Mouse (Mus musculus) hematopoietic stem cell, adult 5-6 weeks (primary cell): ENCODE data around the gene Rmnd5b. TPM values are rescaled to one million over a fixed set of nuclear protein-coding genes. Genes with fewer than 3 reads are reported as not detected.

ENCODE experiments used
- ATAC-seq, 2 experiments: fragments of 125-278 bp in 1 of 2; replicated peaks in 1 of 2; 2 replicates each; pipeline ENCODE4 v1.8.0; 2016 to 2017; ENCODE audit warnings: inconsistent platforms in 2 of 2, mild to moderate bottlenecking in 2 of 2, moderate number of reproducible peaks in 2 of 2, low read depth in 1 of 2, moderate TSS enrichment in 1 of 2; ENCODE audit not compliant: low FRiP score in 2 of 2, poor library complexity in 2 of 2, severe bottlenecking in 2 of 2, insufficient read depth in 1 of 2, low TSS enrichment in 1 of 2
- total RNA-seq: library from RNA; stranded (forward); fragments of 172-1452, 232-1000 nt; gene quantifications from 2 replicates; pipeline ENCODE4 v1.2.3, GENCODE M21; 2017

The Rmnd5b gene
- total RNA-seq, 1 experiment from 2014 or later, result 15.6 TPM

GRCm38 (mm10) chr11:51585608-51586252, 50.0 kb downstream of the Rmnd5b start:
- no peak for ATAC-seq

- peak; percentile 85 to 86 for ATAC-seq
These were observed 51.1 kb downstream of the Rmnd5b start, which contains the start of gene Phykpl for GRCm38 (mm10) chr11:51584431-51585248. Gene Phykpl (plus strand): TSS chr11:51584757.

GRCm38 (mm10) chr11:51584057-51584430, 51.7 kb downstream of the Rmnd5b start:
- ATAC-seq, result peak in 1 of 2 experiments; percentile 7; a peak in 1 of 4 replicates

- ATAC-seq, result peak; percentile 33 to 50
These were observed 53.0 kb downstream of the Rmnd5b start for GRCm38 (mm10) chr11:51582713-51583112.

GRCm38 (mm10) chr11:51579024-51579423, 56.7 kb downstream of the Rmnd5b start:
- ATAC-seq, result no peak

GRCm38 (mm10) chr11:51577587-51577986, 58.1 kb downstream of the Rmnd5b start:
- peak; percentile 52 to 65 for ATAC-seq

- ATAC-seq, result no peak
These were observed 59.2 kb downstream of the Rmnd5b start for GRCm38 (mm10) chr11:51576454-51576853.

Other genes starting within 250 kb of the Rmnd5b start
- 13.7 and 22.3 TPM in 2 replicates for gene Phykpl, start 51.1 kb downstream of the Rmnd5b start, total RNA-seq
- 761 and 1,232 TPM in 2 replicates for gene Hnrnpab, start 29.0 kb downstream of the Rmnd5b start, total RNA-seq
- gene Nhp2, start 16.2 kb downstream of the Rmnd5b start, total RNA-seq, result 64.8 and 83.2 TPM in 2 replicates
- gene N4bp3, start 14.9 kb upstream of the Rmnd5b start, total RNA-seq, result 5.7 and 8.4 TPM in 2 replicates
- gene D930048N14Rik, start 15.1 kb upstream of the Rmnd5b start, total RNA-seq, result 0.25 TPM in 1 of 2 replicates, not detected in the other
- gene 0610009B22Rik, start 53.0 kb upstream of the Rmnd5b start, total RNA-seq, result 18.0 and 18.5 TPM in 2 replicates
- gene Sec24a, start 127.7 kb upstream of the Rmnd5b start, total RNA-seq, result 7.1 and 8.4 TPM in 2 replicates
- gene Sar1b, start 127.8 kb upstream of the Rmnd5b start, total RNA-seq, result 35.1 and 50.3 TPM in 2 replicates
- 16.3 and 17.0 TPM in 2 replicates for gene Jade2, start 221.8 kb upstream of the Rmnd5b start, total RNA-seq